Mouse (Mus musculus): Measurements from ENCODE around the gene Stum. TPM values are rescaled to one million over a fixed set of nuclear protein-coding genes. Genes with fewer than 3 reads are reported as not detected.
A peak's percentile ranks its signal among the peaks of the same experiment; 100 is the strongest.

Stum gene
- polyA plus RNA-seq, 1 experiment from 2014 or later = 0.07 TPM

GRCm38 (mm10) chr1:180397734-180398133 lies 85.6 kb downstream of the Stum start:
- no peak for TF ChIP-seq CTCF (IDR thresholded peaks at IDR 0.05; ENCODE audit: low read depth)
- no peak for TF ChIP-seq EP300 (IDR thresholded peaks at IDR 0.05; ENCODE audit: low read depth)
- Histone ChIP-seq H3K4me1 (ENCODE audit: insufficient read depth) (peaks cover 20% of the 10 kb centered on the region), H3K4me2 (ENCODE audit: low read depth, low read length) (no peak overlapping the region), H3K9ac (replicated peaks) (no peak overlapping the region), H3K27ac (ENCODE audit: low read depth) (no peak overlapping the region), H3K9me3 (ENCODE audit: low read length) (no peaks in the 10 kb centered on the region), H3K27me3 (ENCODE audit: insufficient read depth, low read length) (no peaks in the 10 kb centered on the region), H3K36me3 (replicated peaks; ENCODE audit: insufficient read depth, low read length) (no peaks in the 10 kb centered on the region), H3K4me3 (ENCODE audit: low read depth, low read length) (no peak overlapping the region)
- no peak for ATAC-seq
- WGBS (ENCODE audit: insufficient replicate concordance) = 62% methylated on average over 5 of the region's 5 CpGs
- DNase-seq = no peak

GRCm38 (mm10) chr1:180393873-180394272 lies 89.4 kb downstream of the Stum start:
- H3K36me3 ChIP-seq (replicated peaks; ENCODE audit: insufficient read depth, low read length) = no peaks in the 10 kb centered on the region
- no peak overlapping the region for H3K4me2 ChIP-seq (ENCODE audit: low read depth, low read length)
- H3K27ac ChIP-seq (ENCODE audit: low read depth) = no peak overlapping the region
- H3K9me3 ChIP-seq (ENCODE audit: low read length) = no peaks in the 10 kb centered on the region
- no peaks in the 10 kb centered on the region for H3K27me3 ChIP-seq (ENCODE audit: insufficient read depth, low read length)
- ATAC-seq (no peak), DNase-seq (no peak)
- WGBS (ENCODE audit: insufficient replicate concordance) = 74% methylated on average over 12 of the region's 12 CpGs
- H3K4me3 ChIP-seq (ENCODE audit: low read depth, low read length) = no peak overlapping the region
- H3K4me1 ChIP-seq (ENCODE audit: insufficient read depth) = peaks cover 14% of the 10 kb centered on the region; the same call in 1 of the 2 replicates
- H3K9ac ChIP-seq (replicated peaks) = no peak overlapping the region
- TF ChIP-seq EP300 (IDR thresholded peaks at IDR 0.05; ENCODE audit: low read depth) = no peak
- no peak for TF ChIP-seq CTCF (IDR thresholded peaks at IDR 0.05; ENCODE audit: low read depth)

GRCm38 (mm10) chr1:180393017-180393797 lies 90.1 kb downstream of the Stum start:
- 62% methylated on average over 9 of the region's 9 CpGs for WGBS (ENCODE audit: insufficient replicate concordance)
- H3K27ac ChIP-seq (ENCODE audit: low read depth) = peak overlapping the region; percentile 36
- H3K4me1 ChIP-seq (ENCODE audit: insufficient read depth) = peaks cover 21% of the 10 kb centered on the region
- H3K9me3 ChIP-seq (ENCODE audit: low read length) = no peaks in the 10 kb centered on the region
- ATAC-seq = no peak
- H3K4me2 ChIP-seq (ENCODE audit: low read depth, low read length) = no peak overlapping the region
- H3K4me3 ChIP-seq (ENCODE audit: low read depth, low read length) = no peak overlapping the region
- H3K9ac ChIP-seq (replicated peaks) = no peak overlapping the region
- no peaks in the 10 kb centered on the region for H3K36me3 ChIP-seq (replicated peaks; ENCODE audit: insufficient read depth, low read length)
- H3K27me3 ChIP-seq (ENCODE audit: insufficient read depth, low read length) = no peaks in the 10 kb centered on the region
- TF ChIP-seq CTCF (IDR thresholded peaks at IDR 0.05; ENCODE audit: low read depth) = no peak
- TF ChIP-seq EP300 (IDR thresholded peaks at IDR 0.05; ENCODE audit: low read depth) = no peak
- DNase-seq = peak; percentile 31

- ATAC-seq = no peak
- Histone ChIP-seq H3K4me1 (ENCODE audit: insufficient read depth) (peaks cover 23% of the 10 kb centered on the region), H3K27ac (ENCODE audit: low read depth) (peak overlapping the region; percentile 35)
Observed at GRCm38 (mm10) chr1:180392137-180392798, 91.0 kb downstream of the Stum start.

GRCm38 (mm10) chr1:180391575-180391945 lies 91.7 kb downstream of the Stum start:
- Histone ChIP-seq H3K9me3 (ENCODE audit: low read length) (no peaks in the 10 kb centered on the region), H3K4me2 (ENCODE audit: low read depth, low read length) (no peak overlapping the region), H3K9ac (replicated peaks) (no peak overlapping the region), H3K4me3 (ENCODE audit: low read depth, low read length) (no peak overlapping the region), H3K36me3 (replicated peaks; ENCODE audit: insufficient read depth, low read length) (no peaks in the 10 kb centered on the region), H3K4me1 (ENCODE audit: insufficient read depth) (peaks cover 20% of the 10 kb centered on the region), H3K27me3 (ENCODE audit: insufficient read depth, low read length) (no peaks in the 10 kb centered on the region), H3K27ac (ENCODE audit: low read depth) (no peak overlapping the region)
- ATAC-seq (no peak), DNase-seq (no peak)
- TF ChIP-seq CTCF (IDR thresholded peaks at IDR 0.05; ENCODE audit: low read depth) (no peak), EP300 (IDR thresholded peaks at IDR 0.05; ENCODE audit: low read depth) (no peak)
- WGBS (ENCODE audit: insufficient replicate concordance) = 70% methylated on average over 4 of the region's 4 CpGs

More at GRCm38 (mm10) chr1:180392137-180392798, 91.0 kb downstream of the Stum start:
- no peak for TF ChIP-seq EP300 (IDR thresholded peaks at IDR 0.05; ENCODE audit: low read depth)
- TF ChIP-seq CTCF (IDR thresholded peaks at IDR 0.05; ENCODE audit: low read depth) = no peak
- Histone ChIP-seq H3K4me2 (ENCODE audit: low read depth, low read length) (no peak overlapping the region), H3K9me3 (ENCODE audit: low read length) (no peaks in the 10 kb centered on the region), H3K4me3 (ENCODE audit: low read depth, low read length) (no peak overlapping the region), H3K9ac (replicated peaks) (no peak overlapping the region), H3K36me3 (replicated peaks; ENCODE audit: insufficient read depth, low read length) (no peaks in the 10 kb centered on the region), H3K27me3 (ENCODE audit: insufficient read depth, low read length) (no peaks in the 10 kb centered on the region)
- DNase-seq = no peak
- WGBS (ENCODE audit: insufficient replicate concordance) = 76% methylated on average over 5 of the region's 5 CpGs

GRCm38 (mm10) chr1:180390746-180391574 lies 92.3 kb downstream of the Stum start:
- H3K9me3 ChIP-seq (ENCODE audit: low read length) = no peaks in the 10 kb centered on the region
- peaks cover 26% of the 10 kb centered on the region for H3K4me1 ChIP-seq (ENCODE audit: insufficient read depth)
- no peak overlapping the region for H3K9ac ChIP-seq (replicated peaks)
- no peaks in the 10 kb centered on the region for H3K36me3 ChIP-seq (replicated peaks; ENCODE audit: insufficient read depth, low read length)
- H3K4me2 ChIP-seq (ENCODE audit: low read depth, low read length) = no peak overlapping the region
- DNase-seq = no peak
- H3K27ac ChIP-seq (ENCODE audit: low read depth) = 0 out of 2 replicates have a peak overlapping the region, but pooled peaks have one; percentile 3
- no peak for TF ChIP-seq EP300 (IDR thresholded peaks at IDR 0.05; ENCODE audit: low read depth)
- TF ChIP-seq CTCF (IDR thresholded peaks at IDR 0.05; ENCODE audit: low read depth) = no peak
- no peak for ATAC-seq
- H3K27me3 ChIP-seq (ENCODE audit: insufficient read depth, low read length) = no peaks in the 10 kb centered on the region
- H3K4me3 ChIP-seq (ENCODE audit: low read depth, low read length) = no peak overlapping the region
- WGBS (ENCODE audit: insufficient replicate concordance) = 57% methylated on average over 10 of the region's 10 CpGs

Measured in liver, postnatal 0 days (tissue).